Mouse (Mus musculus): Measurements from ENCODE around the gene Plpp4. TPM values are rescaled to one million over a fixed set of nuclear protein-coding genes. Genes with fewer than 3 reads are reported as not detected.

Plpp4 gene
- polyA plus RNA-seq, 1 experiment = not detected

- no peaks in the 10 kb centered on the region for H3K27me3 ChIP-seq (ENCODE audit: control insufficient read depth, insufficient read depth, low read length)
- H3K36me3 ChIP-seq (ENCODE audit: control insufficient read depth, insufficient read depth, low read length) = no peaks in the 10 kb centered on the region
- H3K4me1 ChIP-seq (ENCODE audit: control insufficient read depth, insufficient read depth, insufficient read length) = no peaks in the 10 kb centered on the region
- no peak overlapping the region for H3K4me3 ChIP-seq (ENCODE audit: extremely low read depth, insufficient read depth, insufficient read length)
- no peak overlapping the region for H3K27ac ChIP-seq (ENCODE audit: insufficient read depth, low read length)
- no peak for DNase-seq (ENCODE audit: low read depth in 1 of 2, low spot score in 2 of 2)
- TF ChIP-seq POLR2A (IDR thresholded peaks at IDR 0.05; ENCODE audit: low read depth, low read length) = no peak
- no peak for TF ChIP-seq CTCF (IDR thresholded peaks at IDR 0.05; ENCODE audit: extremely low read depth, insufficient read depth, insufficient read length, insufficient replicate concordance)
- WGBS = 86% methylated on average over 7 of the region's 7 CpGs
Measured at GRCm38 (mm10) chr7:129399071-129399470, 142.2 kb downstream of the Plpp4 start.

GRCm38 (mm10) chr7:129402695-129403364 is 146.0 kb downstream of the Plpp4 start:
- Histone ChIP-seq H3K36me3 (ENCODE audit: control insufficient read depth, insufficient read depth, low read length) (no peaks in the 10 kb centered on the region), H3K27ac (ENCODE audit: insufficient read depth, low read length) (no peak overlapping the region), H3K4me3 (ENCODE audit: extremely low read depth, insufficient read depth, insufficient read length) (no peak overlapping the region), H3K27me3 (ENCODE audit: control insufficient read depth, insufficient read depth, low read length) (no peaks in the 10 kb centered on the region), H3K4me1 (ENCODE audit: control insufficient read depth, insufficient read depth, insufficient read length) (no peaks in the 10 kb centered on the region)
- no peak for TF ChIP-seq CTCF (IDR thresholded peaks at IDR 0.05; ENCODE audit: extremely low read depth, insufficient read depth, insufficient read length, insufficient replicate concordance)
- no peak for TF ChIP-seq POLR2A (IDR thresholded peaks at IDR 0.05; ENCODE audit: low read depth, low read length)
- DNase-seq (ENCODE audit: low read depth in 1 of 2, low spot score in 2 of 2) = no peak
- 88% methylated on average over 13 of the region's 13 CpGs for WGBS

- H3K4me3 ChIP-seq (ENCODE audit: extremely low read depth, insufficient read depth, insufficient read length) = no peak overlapping the region
- no peaks in the 10 kb centered on the region for H3K27me3 ChIP-seq (ENCODE audit: control insufficient read depth, insufficient read depth, low read length)
- TF ChIP-seq CTCF (IDR thresholded peaks at IDR 0.05; ENCODE audit: extremely low read depth, insufficient read depth, insufficient read length, insufficient replicate concordance) (no peak), POLR2A (IDR thresholded peaks at IDR 0.05; ENCODE audit: low read depth, low read length) (no peak)
- DNase-seq (ENCODE audit: low read depth in 1 of 2, low spot score in 2 of 2) = no peak
- WGBS = 78% methylated on average over 7 of the region's 7 CpGs
- no peaks in the 10 kb centered on the region for H3K36me3 ChIP-seq (ENCODE audit: control insufficient read depth, insufficient read depth, low read length)
- no peaks in the 10 kb centered on the region for H3K4me1 ChIP-seq (ENCODE audit: control insufficient read depth, insufficient read depth, insufficient read length)
- H3K27ac ChIP-seq (ENCODE audit: insufficient read depth, low read length) = no peak overlapping the region
Measured at GRCm38 (mm10) chr7:129406069-129406468, 149.2 kb downstream of the Plpp4 start.

- Histone ChIP-seq H3K36me3 (ENCODE audit: control insufficient read depth, insufficient read depth, low read length) (no peaks in the 10 kb centered on the region), H3K4me3 (ENCODE audit: extremely low read depth, insufficient read depth, insufficient read length) (no peak overlapping the region), H3K27ac (ENCODE audit: insufficient read depth, low read length) (no peak overlapping the region), H3K27me3 (ENCODE audit: control insufficient read depth, insufficient read depth, low read length) (no peaks in the 10 kb centered on the region), H3K4me1 (ENCODE audit: control insufficient read depth, insufficient read depth, insufficient read length) (no peaks in the 10 kb centered on the region)
- WGBS = 71% methylated on average over 2 of the region's 2 CpGs
- TF ChIP-seq POLR2A (IDR thresholded peaks at IDR 0.05; ENCODE audit: low read depth, low read length) (no peak), CTCF (IDR thresholded peaks at IDR 0.05; ENCODE audit: extremely low read depth, insufficient read depth, insufficient read length, insufficient replicate concordance) (no peak)
- no peak for DNase-seq (ENCODE audit: low read depth in 1 of 2, low spot score in 2 of 2)
Measured at GRCm38 (mm10) chr7:129412695-129413094, 155.9 kb downstream of the Plpp4 start.

- 81% methylated on average over 4 of the region's 4 CpGs for WGBS
- Histone ChIP-seq H3K36me3 (ENCODE audit: control insufficient read depth, insufficient read depth, low read length) (no peaks in the 10 kb centered on the region), H3K27me3 (ENCODE audit: control insufficient read depth, insufficient read depth, low read length) (no peaks in the 10 kb centered on the region), H3K4me3 (ENCODE audit: extremely low read depth, insufficient read depth, insufficient read length) (no peak overlapping the region), H3K4me1 (ENCODE audit: control insufficient read depth, insufficient read depth, insufficient read length) (no peaks in the 10 kb centered on the region), H3K27ac (ENCODE audit: insufficient read depth, low read length) (no peak overlapping the region)
- no peak for DNase-seq (ENCODE audit: low read depth in 1 of 2, low spot score in 2 of 2)
- TF ChIP-seq CTCF (IDR thresholded peaks at IDR 0.05; ENCODE audit: extremely low read depth, insufficient read depth, insufficient read length, insufficient replicate concordance) (no peak), POLR2A (IDR thresholded peaks at IDR 0.05; ENCODE audit: low read depth, low read length) (no peak)
Measured at GRCm38 (mm10) chr7:129415179-129415578, 158.3 kb downstream of the Plpp4 start.

- no peaks in the 10 kb centered on the region for H3K36me3 ChIP-seq (ENCODE audit: control insufficient read depth, insufficient read depth, low read length)
- H3K4me1 ChIP-seq (ENCODE audit: control insufficient read depth, insufficient read depth, insufficient read length) = no peaks in the 10 kb centered on the region
- no peaks in the 10 kb centered on the region for H3K27me3 ChIP-seq (ENCODE audit: control insufficient read depth, insufficient read depth, low read length)
- TF ChIP-seq CTCF (IDR thresholded peaks at IDR 0.05; ENCODE audit: extremely low read depth, insufficient read depth, insufficient read length, insufficient replicate concordance) (no peak), POLR2A (IDR thresholded peaks at IDR 0.05; ENCODE audit: low read depth, low read length) (no peak)
- H3K27ac ChIP-seq (ENCODE audit: insufficient read depth, low read length) = no peak overlapping the region
- DNase-seq (ENCODE audit: low read depth in 1 of 2, low spot score in 2 of 2) = no peak
- 21% methylated on average over 1 of the region's 1 CpGs for WGBS
- H3K4me3 ChIP-seq (ENCODE audit: extremely low read depth, insufficient read depth, insufficient read length) = no peak overlapping the region
Measured at GRCm38 (mm10) chr7:129421181-129421580, 164.3 kb downstream of the Plpp4 start.

GRCm38 (mm10) chr7:129425554-129425953 is 168.7 kb downstream of the Plpp4 start:
- DNase-seq (ENCODE audit: low read depth in 1 of 2, low spot score in 2 of 2) = no peak
- H3K4me3 ChIP-seq (ENCODE audit: extremely low read depth, insufficient read depth, insufficient read length) = no peak overlapping the region
- H3K27me3 ChIP-seq (ENCODE audit: control insufficient read depth, insufficient read depth, low read length) = no peaks in the 10 kb centered on the region
- no peak overlapping the region for H3K27ac ChIP-seq (ENCODE audit: insufficient read depth, low read length)
- no peak for TF ChIP-seq CTCF (IDR thresholded peaks at IDR 0.05; ENCODE audit: extremely low read depth, insufficient read depth, insufficient read length, insufficient replicate concordance)
- no peak for TF ChIP-seq POLR2A (IDR thresholded peaks at IDR 0.05; ENCODE audit: low read depth, low read length)
- H3K36me3 ChIP-seq (ENCODE audit: control insufficient read depth, insufficient read depth, low read length) = no peaks in the 10 kb centered on the region
- H3K4me1 ChIP-seq (ENCODE audit: control insufficient read depth, insufficient read depth, insufficient read length) = no peaks in the 10 kb centered on the region
- WGBS = 30% methylated on average over 2 of the region's 2 CpGs
